Mouse (Mus musculus) G1E (cell line): ENCODE measurements around the gene Slc5a12. TPM values are rescaled to one million over a fixed set of nuclear protein-coding genes. Genes with fewer than 3 reads are reported as not detected.

ENCODE experiments used
- ATAC-seq: 2 replicates; pipeline ENCODE4 v1.8.0; 2016; ENCODE audit warnings: mild to moderate bottlenecking; ENCODE audit not compliant: insufficient number of reproducible peaks, poor library complexity, low FRiP score, severe bottlenecking; ENCODE audit errors: extremely low read depth
- DNase-seq: peaks from one replicate; pipeline ENCODE4 v3.0.0; 2012; ENCODE audit warnings: low spot score
- H3K27me3 ChIP-seq: 2 replicates; pipeline ENCODE4 v1.6.1; 2012; ENCODE audit warnings: mild to moderate bottlenecking, low read length, inconsistent platforms; ENCODE audit not compliant: insufficient read depth
- H3K36me3 ChIP-seq: replicated peaks from 2 replicates; pipeline ENCODE3; 2012; ENCODE audit warnings: mild to moderate bottlenecking, inconsistent platforms
- H3K4me1 ChIP-seq: 2 replicates; pipeline ENCODE4 v1.6.1; 2012; ENCODE audit warnings: low read depth, low read length, inconsistent platforms, mixed read lengths; ENCODE audit not compliant: insufficient read depth
- H3K4me3 ChIP-seq: 2 replicates; pipeline ENCODE4 v1.5.1; 2012; ENCODE audit warnings: low read depth, mild to moderate bottlenecking, inconsistent platforms, low read length, moderate library complexity, mixed read lengths
- H3K9me3 ChIP-seq: replicated peaks from 2 replicates; pipeline ENCODE4 v1.6.1; 2012; ENCODE audit warnings: inconsistent platforms
- CTCF ChIP-seq: IDR thresholded peaks from 2 replicates; pipeline ENCODE4 v1.5.1; 2012; ENCODE audit warnings: low read depth, low read length, inconsistent platforms, mixed read lengths
- GATA1 ChIP-seq: IDR thresholded peaks from 2 replicates; pipeline ENCODE4 v1.6.1; 2012; ENCODE audit warnings: borderline replicate concordance, low read length, inconsistent platforms, mixed read lengths
- GATA2 ChIP-seq: IDR thresholded peaks from 2 replicates; pipeline ENCODE4 v1.6.1; 2012; ENCODE audit warnings: low read depth, low read length, inconsistent platforms, borderline replicate concordance
- POLR2AphosphoS5 ChIP-seq: IDR thresholded peaks from 2 replicates; pipeline ENCODE4 v1.6.1; 2012; ENCODE audit warnings: low read depth, low read length, inconsistent platforms; ENCODE audit not compliant: insufficient replicate concordance
- TAL1 ChIP-seq: conservative IDR thresholded peaks from 2 replicates; pipeline ENCODE4 v1.6.1; 2012; ENCODE audit warnings: low read depth, low read length, inconsistent platforms, mixed read lengths
- polyA plus RNA-seq: library from polyadenylated mRNA; stranded (reverse); fragments of >175 nt; gene quantifications from 2 replicates; pipeline ENCODE4 v1.2.3, GENCODE M21; 2012
- total RNA-seq, 2 experiments: library from RNA; stranded (forward) in 1 of 2; stranded (reverse) in 1 of 2; fragments of 200-1000 nt in 1 of 2; fragments of >200 nt in 1 of 2; fragmentation: Nextera tagmentation in 1 of 2; gene quantifications; 2 replicates each; pipeline ENCODE4 v1.2.3; 2014 to 2017

Gene Slc5a12
- total and polyA plus RNA-seq, 3 experiments, result 0.27 TPM; not detected in 2

DNA sequence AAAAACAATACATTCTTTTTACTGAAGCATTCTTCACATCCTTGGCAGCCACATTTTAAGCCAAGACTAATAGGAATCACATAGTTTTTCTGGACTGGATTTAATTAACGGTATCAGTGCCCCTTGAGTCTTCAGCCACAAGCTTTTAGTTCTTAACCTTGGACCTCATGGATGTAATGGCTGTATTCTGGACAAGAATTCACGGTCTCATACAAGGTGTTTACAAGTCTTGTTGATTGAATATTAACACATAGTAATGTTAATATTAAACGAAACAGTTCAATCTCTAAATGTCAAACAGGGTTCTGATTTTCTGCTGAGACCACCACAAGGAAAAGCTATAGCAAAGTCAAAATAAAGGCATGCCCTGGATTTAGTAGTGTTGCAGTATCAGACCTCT, 4.8 kb upstream of the Slc5a12 start:
- H3K4me3 ChIP-seq, result no peak overlapping the region
- no peak for DNase-seq
- H3K36me3 ChIP-seq, result no peaks in the 10 kb centered on the region
- H3K9me3 ChIP-seq, result no peaks in the 10 kb centered on the region
- no peaks in the 10 kb centered on the region for H3K4me1 ChIP-seq
- ATAC-seq, result no peak
- no peaks in the 10 kb centered on the region for H3K27me3 ChIP-seq
- TF ChIP-seq TAL1, result no peak
- TF ChIP-seq CTCF, result no peak
- no peak for TF ChIP-seq POLR2AphosphoS5
- no peak for TF ChIP-seq GATA1
- TF ChIP-seq GATA2, result no peak

DNA sequence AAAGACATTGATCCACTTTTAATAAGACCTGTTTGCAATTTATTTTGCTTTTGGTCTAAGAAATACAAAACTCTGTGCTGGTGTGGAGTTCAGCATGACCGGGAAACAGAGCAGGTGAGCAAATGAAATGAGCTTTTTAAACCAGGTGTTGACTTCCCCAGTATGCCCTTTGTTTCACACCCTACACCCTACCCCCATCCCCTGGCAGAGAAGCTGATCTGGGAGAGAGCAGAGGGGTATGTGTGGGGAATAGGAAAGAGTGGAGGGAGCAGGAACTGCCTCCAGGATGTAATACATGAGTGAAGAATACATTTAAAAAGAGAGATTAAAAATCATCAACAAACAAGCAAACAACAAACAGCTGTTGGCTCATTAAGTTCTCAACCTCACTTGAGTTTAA, 47.3 kb downstream of the Slc5a12 start:
- no peaks in the 10 kb centered on the region for H3K9me3 ChIP-seq
- ATAC-seq (no peak), DNase-seq (no peak)
- H3K27me3 ChIP-seq, result no peaks in the 10 kb centered on the region
- TF ChIP-seq GATA2 (no peak), POLR2AphosphoS5 (no peak), TAL1 (no peak), GATA1 (no peak), CTCF (no peak)
- H3K4me3 ChIP-seq, result no peak overlapping the region
- no peaks in the 10 kb centered on the region for H3K36me3 ChIP-seq
- H3K4me1 ChIP-seq, result no peaks in the 10 kb centered on the region

DNA sequence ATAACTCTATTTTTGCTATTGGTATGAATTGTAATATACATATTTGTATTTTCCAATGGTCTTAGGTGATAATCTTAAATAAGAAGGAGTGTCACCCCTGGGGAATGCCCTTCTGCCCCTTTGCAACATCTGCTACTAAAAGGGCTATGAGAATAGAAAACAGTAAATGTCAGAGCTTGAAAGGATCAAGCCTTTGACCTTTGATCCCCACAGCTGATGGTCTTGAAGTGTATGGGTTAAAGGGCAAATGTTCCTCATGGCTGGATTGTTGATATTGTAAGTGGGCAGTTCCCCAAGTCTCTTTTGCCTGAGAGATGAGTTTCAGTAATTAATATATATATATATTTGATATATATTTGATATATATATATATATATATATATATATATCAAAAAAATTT, 47.7 kb downstream of the Slc5a12 start:
- Histone ChIP-seq H3K36me3 (no peaks in the 10 kb centered on the region), H3K27me3 (no peaks in the 10 kb centered on the region), H3K4me1 (peaks cover 3% of the 10 kb centered on the region; the same call in 1 of the 2 replicates), H3K4me3 (no peak overlapping the region), H3K9me3 (no peaks in the 10 kb centered on the region)
- ATAC-seq (no peak), DNase-seq (no peak)
- TF ChIP-seq GATA2, result no peak

DNA sequence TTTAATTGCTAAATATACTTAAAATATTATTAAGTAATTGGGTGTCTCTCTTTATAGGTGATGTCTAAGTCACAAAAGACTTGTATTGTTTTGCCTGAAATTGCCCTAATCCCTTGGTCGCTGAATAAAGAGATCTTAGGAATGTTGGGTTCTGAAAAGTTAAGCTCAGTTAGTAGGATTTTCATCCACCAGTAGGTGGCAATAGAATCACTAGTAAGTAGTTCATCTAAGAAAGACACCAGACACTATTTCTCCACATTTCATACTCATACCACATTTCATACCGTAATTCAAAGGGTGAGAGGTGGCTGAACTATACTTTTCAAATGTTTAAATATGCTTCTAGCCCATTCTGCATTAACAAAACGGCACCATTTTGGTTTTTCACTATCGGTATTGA, 66.2 kb downstream of the Slc5a12 start:
- Histone ChIP-seq H3K36me3 (no peaks in the 10 kb centered on the region), H3K9me3 (no peaks in the 10 kb centered on the region), H3K4me3 (no peak overlapping the region), H3K27me3 (no peaks in the 10 kb centered on the region), H3K4me1 (no peaks in the 10 kb centered on the region)
- ATAC-seq (peak; percentile 66; the same call in 1 of the 2 replicates), DNase-seq (no peak)
- no peak for TF ChIP-seq GATA1
- no peak for TF ChIP-seq TAL1
- TF ChIP-seq GATA2, result no peak
- TF ChIP-seq CTCF, result no peak
- no peak for TF ChIP-seq POLR2AphosphoS5

DNA sequence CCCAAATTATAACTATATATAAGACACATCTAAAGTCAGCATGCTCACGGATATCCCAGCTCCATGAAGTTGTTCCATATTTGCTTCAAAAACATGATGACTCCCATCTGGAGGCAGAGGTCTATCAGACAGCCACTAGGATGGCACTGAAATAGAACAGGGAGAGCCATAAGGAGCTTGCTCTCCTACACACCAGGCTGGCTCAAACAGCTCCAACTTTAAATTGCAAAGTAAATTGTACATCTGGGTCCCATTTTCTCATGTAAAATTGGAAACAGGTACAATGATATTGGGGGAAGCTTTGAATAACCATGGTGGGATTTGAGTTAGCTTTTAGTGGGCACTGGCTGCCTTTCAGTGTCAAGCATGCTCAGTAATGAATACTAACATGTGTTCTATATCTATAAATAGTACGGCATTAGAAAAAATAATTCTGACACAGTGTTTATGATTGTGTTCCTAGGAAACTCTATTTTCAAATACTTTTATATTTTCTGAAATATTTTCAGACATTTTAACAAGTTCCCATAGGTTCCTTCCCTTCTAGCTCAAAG, 74.0 kb downstream of the Slc5a12 start:
- Histone ChIP-seq H3K4me3 (no peak overlapping the region), H3K36me3 (no peaks in the 10 kb centered on the region), H3K27me3 (0 out of 2 replicates have a peak, but pooled peaks cover 2% of the 10 kb centered on the region), H3K4me1 (no peaks in the 10 kb centered on the region), H3K9me3 (no peaks in the 10 kb centered on the region)
- TF ChIP-seq CTCF (no peak), POLR2AphosphoS5 (no peak), GATA1 (no peak), GATA2 (no peak), TAL1 (no peak)
- DNase-seq (no peak), ATAC-seq (no peak)

Other genes with a start within 250 kb of the Slc5a12 start
- not detected in 2 replicates for gene Fibin, start 234.1 kb upstream of the Slc5a12 start, total RNA-seq (2014; fragmentation: Nextera tagmentation)
- gene Fibin, start 234.1 kb upstream of the Slc5a12 start, total RNA-seq (2017), result not detected in 2 replicates
- gene Fibin, start 234.1 kb upstream of the Slc5a12 start, polyA plus RNA-seq, result not detected in 2 replicates
- gene Muc15, start 124.0 kb downstream of the Slc5a12 start, total RNA-seq (2014; fragmentation: Nextera tagmentation), result 1.1 TPM in 1 of 2 replicates, not detected in the other
- gene Muc15, start 124.0 kb downstream of the Slc5a12 start, total RNA-seq (2017), result 0.05 and 0.06 TPM in 2 replicates
- not detected in 2 replicates for gene Muc15, start 124.0 kb downstream of the Slc5a12 start, polyA plus RNA-seq